8 mouse cellular contexts compared by ENCODE assay signal in genomic region chr5:33630061-33630460, GRCm38 (mm10). TPM values are rescaled to one million over a fixed set of nuclear protein-coding genes. Genes with fewer than 3 reads are reported as not detected.
A peak's percentile ranks its signal among the peaks of the same experiment; 100 is the strongest.
DNase-seq lines count a peak whose midpoint lies in the region; ATAC-seq and TF ChIP-seq lines count a peak whose summit lies in the region.

No protein-coding gene starts in this region.

- no peaks in the 10 kb centered on the region for H3K9me3 ChIP-seq in E14TG2a.4 (ENCODE audit: low read length)
- no peaks in the 10 kb centered on the region for H3K9me3 ChIP-seq in embryonic facial prominence, embryonic 11.5 days (replicated peaks; ENCODE audit: control insufficient read depth, low read length)
- H3K9me3 ChIP-seq in heart, embryonic 11.5 days (replicated peaks; ENCODE audit: control insufficient read depth, low read length) = no peaks in the 10 kb centered on the region
- H3K9me3 ChIP-seq in limb, embryonic 12.5 days = no peaks in the 10 kb centered on the region
- H3K9me3 ChIP-seq in midbrain, embryonic 10.5 days (replicated peaks) = no peaks in the 10 kb centered on the region

- H3K4me1 ChIP-seq in E14TG2a.4 (replicated peaks; ENCODE audit: low read depth, low read length) = peaks cover 30% of the 10 kb centered on the region
- H3K4me1 ChIP-seq in embryonic facial prominence, embryonic 11.5 days (ENCODE audit: control insufficient read depth, insufficient read depth, low read length) = 0 out of 2 replicates have a peak, but pooled peaks cover 2% of the 10 kb centered on the region
- H3K4me1 ChIP-seq in heart, embryonic 11.5 days (ENCODE audit: control insufficient read depth, insufficient read depth, low read length) = peaks cover 14% of the 10 kb centered on the region
- peaks cover 22% of the 10 kb centered on the region for H3K4me1 ChIP-seq in limb, embryonic 12.5 days (replicated peaks)
- peaks cover 33% of the 10 kb centered on the region for H3K4me1 ChIP-seq in midbrain, embryonic 10.5 days

- TF ChIP-seq CTCF in E14TG2a.4 (conservative IDR thresholded peaks at IDR 0.05; ENCODE audit: low read length) = no peak

- DNase-seq in 416B (ENCODE audit: low read depth) = peak; percentile 70
- DNase-seq in embryonic facial prominence, embryonic 11.5 days (ENCODE audit: low spot score) = peak; percentile 11
- DNase-seq in midbrain, embryonic 10.5 days (ENCODE audit: low spot score) = no peak
- DNase-seq in thymus, postnatal 0 days (ENCODE audit: low spot score) = peak; percentile 48
- DNase-seq in right cerebral cortex, postnatal 25 days = no peak

- peak overlapping the region; percentile 38 for H3K4me2 ChIP-seq in embryonic facial prominence, embryonic 11.5 days (ENCODE audit: low read depth, low read length)
- H3K4me2 ChIP-seq in heart, embryonic 11.5 days = peak overlapping the region; percentile 63
- H3K4me2 ChIP-seq in limb, embryonic 12.5 days = peak overlapping the region; percentile 76

- H3K4me3 ChIP-seq in E14TG2a.4 (replicated peaks; ENCODE audit: low read length) = peak overlapping the region; percentile 95
- peak overlapping the region; percentile 76 for H3K4me3 ChIP-seq in embryonic facial prominence, embryonic 11.5 days (ENCODE audit: low read depth, low read length)
- peak overlapping the region; percentile 89 for H3K4me3 ChIP-seq in heart, embryonic 11.5 days (ENCODE audit: low read depth, low read length)
- peak overlapping the region; percentile 87 for H3K4me3 ChIP-seq in limb, embryonic 12.5 days (replicated peaks)
- peak overlapping the region; percentile 91 for H3K4me3 ChIP-seq in midbrain, embryonic 10.5 days

- WGBS in embryonic facial prominence, embryonic 11.5 days = 4% methylated on average over 9 of the region's 9 CpGs
- 4% methylated on average over 9 of the region's 9 CpGs for WGBS in heart, embryonic 11.5 days (ENCODE audit: insufficient replicate concordance)
- 1% methylated on average over 9 of the region's 9 CpGs for WGBS in limb, embryonic 12.5 days
- WGBS in midbrain, embryonic 10.5 days = 11% methylated on average over 9 of the region's 9 CpGs

- peaks cover 22% of the 10 kb centered on the region for H3K36me3 ChIP-seq in E14TG2a.4 (ENCODE audit: insufficient read depth, low read length)
- H3K36me3 ChIP-seq in embryonic facial prominence, embryonic 11.5 days (replicated peaks; ENCODE audit: control insufficient read depth, insufficient read depth, low read depth, low read length) = no peaks in the 10 kb centered on the region
- no peaks in the 10 kb centered on the region for H3K36me3 ChIP-seq in heart, embryonic 11.5 days (ENCODE audit: control insufficient read depth, insufficient read depth, low read length)
- H3K36me3 ChIP-seq in limb, embryonic 12.5 days = peaks cover 13% of the 10 kb centered on the region
- H3K36me3 ChIP-seq in midbrain, embryonic 10.5 days = peaks cover 11% of the 10 kb centered on the region

- H3K9ac ChIP-seq in embryonic facial prominence, embryonic 11.5 days (replicated peaks; ENCODE audit: low read length) = peak overlapping the region; percentile 30
- H3K9ac ChIP-seq in heart, embryonic 11.5 days (ENCODE audit: low read depth, low read length) = peak overlapping the region; percentile 55
- H3K9ac ChIP-seq in limb, embryonic 12.5 days (replicated peaks) = peak overlapping the region; percentile 61

- no peak overlapping the region for H3K27ac ChIP-seq in embryonic facial prominence, embryonic 11.5 days (replicated peaks; ENCODE audit: low read depth, low read length)
- H3K27ac ChIP-seq in heart, embryonic 11.5 days (ENCODE audit: low read depth, low read length) = peak overlapping the region; percentile 16
- peak overlapping the region; percentile 64 for H3K27ac ChIP-seq in limb, embryonic 12.5 days
- peak overlapping the region; percentile 92 for H3K27ac ChIP-seq in midbrain, embryonic 10.5 days (replicated peaks)

- peak; percentile 24; the same call in 1 of the 2 replicates for ATAC-seq in embryonic facial prominence, embryonic 11.5 days (replicated peaks; ENCODE audit: insufficient number of reproducible peaks, low FRiP score, low TSS enrichment, low read depth)
- peak; percentile 53; the same call in 1 of the 2 replicates for ATAC-seq in heart, embryonic 11.5 days (replicated peaks; ENCODE audit: insufficient number of reproducible peaks, low FRiP score, low TSS enrichment)
- no peak; the same call in 1 of the 2 replicates for ATAC-seq in limb, embryonic 12.5 days (ENCODE audit: insufficient number of reproducible peaks, insufficient read depth, low FRiP score, low TSS enrichment, low read depth)

- H3K27me3 ChIP-seq in E14TG2a.4 (ENCODE audit: insufficient read depth, low read length) = no peaks in the 10 kb centered on the region; the same call in 1 of the 2 replicates
- no peaks in the 10 kb centered on the region for H3K27me3 ChIP-seq in embryonic facial prominence, embryonic 11.5 days (ENCODE audit: control insufficient read depth, insufficient read depth, low read length)
- no peaks in the 10 kb centered on the region for H3K27me3 ChIP-seq in heart, embryonic 11.5 days (ENCODE audit: control insufficient read depth, insufficient read depth, low read length)
- H3K27me3 ChIP-seq in limb, embryonic 12.5 days = no peaks in the 10 kb centered on the region
- H3K27me3 ChIP-seq in midbrain, embryonic 10.5 days (ENCODE audit: low read depth, poor library complexity, severe bottlenecking) = no peaks in the 10 kb centered on the region

RNA-seq across cellular contexts. Expression of gene Gm9903, which starts 0.3 kb away (rescaled TPM):
- 0.74 and 0.97 TPM in 2 replicates for polyA plus RNA-seq in embryonic facial prominence, embryonic 11.5 days (2014; fragmentation: Nextera tagmentation; extraction: Ambion mirVana)
- 1.5 and 2.0 TPM in 2 replicates for polyA plus RNA-seq in heart, embryonic 11.5 days (2014; fragmentation: Nextera tagmentation; extraction: Ambion mirVana)
- polyA plus RNA-seq in limb, embryonic 12.5 days (2016; fragmentation: Nextera tagmentation; extraction: Ambion mirVana) = 0.46 and 0.74 TPM in 2 replicates
- polyA plus RNA-seq in midbrain, embryonic 10.5 days (2016; fragmentation: Nextera tagmentation; extraction: Ambion mirVana) = 0.27 and 0.71 TPM in 2 replicates
- polyA plus RNA-seq in thymus, postnatal 0 days (2015; fragmentation: Nextera tagmentation; extraction: Ambion mirVana) = 0.44 and 0.60 TPM in 2 replicates

RNA-seq across cellular contexts. Expression of gene Fam53a, which starts 0.6 kb away (rescaled TPM):
- 63.3 and 64.9 TPM in 2 replicates for polyA plus RNA-seq in embryonic facial prominence, embryonic 11.5 days (2014; fragmentation: Nextera tagmentation; extraction: Ambion mirVana)
- 56.6 and 59.5 TPM in 2 replicates for polyA plus RNA-seq in heart, embryonic 11.5 days (2014; fragmentation: Nextera tagmentation; extraction: Ambion mirVana)
- 71.5 and 78.8 TPM in 2 replicates for polyA plus RNA-seq in limb, embryonic 12.5 days (2016; fragmentation: Nextera tagmentation; extraction: Ambion mirVana)
- 63.9 and 70.4 TPM in 2 replicates for polyA plus RNA-seq in midbrain, embryonic 10.5 days (2016; fragmentation: Nextera tagmentation; extraction: Ambion mirVana)
- 72.6 and 78.5 TPM in 2 replicates for polyA plus RNA-seq in thymus, postnatal 0 days (2015; fragmentation: Nextera tagmentation; extraction: Ambion mirVana)

RNA-seq across cellular contexts. Expression of gene Slbp, which starts 22.3 kb away (rescaled TPM):
- polyA plus RNA-seq in embryonic facial prominence, embryonic 11.5 days (2014; fragmentation: Nextera tagmentation; extraction: Ambion mirVana) = 323 and 360 TPM in 2 replicates
- polyA plus RNA-seq in heart, embryonic 11.5 days (2014; fragmentation: Nextera tagmentation; extraction: Ambion mirVana) = 162 and 166 TPM in 2 replicates
- polyA plus RNA-seq in limb, embryonic 12.5 days (2016; fragmentation: Nextera tagmentation; extraction: Ambion mirVana) = 307 and 311 TPM in 2 replicates
- 309 and 347 TPM in 2 replicates for polyA plus RNA-seq in midbrain, embryonic 10.5 days (2016; fragmentation: Nextera tagmentation; extraction: Ambion mirVana)
- polyA plus RNA-seq in thymus, postnatal 0 days (2015; fragmentation: Nextera tagmentation; extraction: Ambion mirVana) = 353 and 376 TPM in 2 replicates

RNA-seq across cellular contexts. Expression of gene Tacc3, which starts 27.9 kb away (rescaled TPM):
- polyA plus RNA-seq in embryonic facial prominence, embryonic 11.5 days (2014; fragmentation: Nextera tagmentation; extraction: Ambion mirVana) = 318 and 328 TPM in 2 replicates
- 171 and 186 TPM in 2 replicates for polyA plus RNA-seq in heart, embryonic 11.5 days (2014; fragmentation: Nextera tagmentation; extraction: Ambion mirVana)
- 258 and 275 TPM in 2 replicates for polyA plus RNA-seq in limb, embryonic 12.5 days (2016; fragmentation: Nextera tagmentation; extraction: Ambion mirVana)
- 317 and 336 TPM in 2 replicates for polyA plus RNA-seq in midbrain, embryonic 10.5 days (2016; fragmentation: Nextera tagmentation; extraction: Ambion mirVana)
- 195 and 217 TPM in 2 replicates for polyA plus RNA-seq in thymus, postnatal 0 days (2015; fragmentation: Nextera tagmentation; extraction: Ambion mirVana)

RNA-seq across cellular contexts. Expression of gene Tmem129, which starts 28.2 kb away (rescaled TPM):
- 38.6 and 39.9 TPM in 2 replicates for polyA plus RNA-seq in embryonic facial prominence, embryonic 11.5 days (2014; fragmentation: Nextera tagmentation; extraction: Ambion mirVana)
- 41.5 and 42.3 TPM in 2 replicates for polyA plus RNA-seq in heart, embryonic 11.5 days (2014; fragmentation: Nextera tagmentation; extraction: Ambion mirVana)
- polyA plus RNA-seq in limb, embryonic 12.5 days (2016; fragmentation: Nextera tagmentation; extraction: Ambion mirVana) = 41.9 and 42.8 TPM in 2 replicates
- 38.2 and 46.0 TPM in 2 replicates for polyA plus RNA-seq in midbrain, embryonic 10.5 days (2016; fragmentation: Nextera tagmentation; extraction: Ambion mirVana)
- 28.4 and 30.8 TPM in 2 replicates for polyA plus RNA-seq in thymus, postnatal 0 days (2015; fragmentation: Nextera tagmentation; extraction: Ambion mirVana)

Comparison
In these comparisons a context has a peak if more than half of its experiments do, and no peak if none do; other contexts are left out.
1. DNase-seq: peak in 416B (single experiment), embryonic facial prominence, embryonic 11.5 days (single experiment) and thymus, postnatal 0 days (single experiment); none in midbrain, embryonic 10.5 days (single experiment) and right cerebral cortex, postnatal 25 days (single experiment).
2. Peak in every context shown above with its lines, with median percentiles within 50 percentile points of each other: H3K4me3 ChIP-seq, H3K4me2 ChIP-seq and H3K9ac ChIP-seq.